Mouse (Mus musculus): ENCODE measurements around the gene Bri3. TPM values are rescaled to one million over a fixed set of nuclear protein-coding genes. Genes with fewer than 3 reads are reported as not detected.

Bri3 gene
- total RNA-seq, 2 experiments from 2014 or later, result 17.9 to 29.3 TPM

DNA sequence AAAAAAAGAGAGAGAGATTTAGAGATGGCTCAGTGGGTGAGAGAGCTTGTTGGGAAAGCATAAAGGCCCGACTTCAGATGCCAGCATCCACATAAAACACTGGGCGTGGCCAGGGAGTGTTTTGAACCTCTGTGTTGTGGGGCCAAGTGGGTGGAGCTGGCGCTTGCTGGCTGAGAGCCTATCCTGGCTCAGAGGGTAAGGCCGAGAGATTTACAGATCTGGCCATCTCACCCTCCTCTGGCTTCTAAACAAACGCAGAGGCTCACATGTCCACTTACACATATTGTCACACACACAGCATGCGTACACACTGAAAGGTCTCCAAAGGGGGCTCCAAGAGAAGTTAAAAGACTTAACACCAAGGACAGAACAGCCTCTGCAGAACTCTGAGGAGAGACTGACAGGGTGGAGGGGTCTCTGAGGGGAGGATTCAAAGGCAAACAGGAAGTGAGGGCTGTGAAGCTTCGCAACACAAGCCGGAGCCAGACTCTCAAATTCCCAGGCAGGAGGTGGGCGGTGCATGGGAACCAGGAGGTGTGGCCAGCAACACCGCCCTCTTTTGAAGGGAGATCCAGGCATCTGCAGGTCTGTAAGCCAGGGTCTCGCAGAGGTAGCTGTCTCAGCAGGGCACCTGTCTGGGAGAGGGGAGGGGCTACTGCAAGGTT is 213.5 kb downstream of the Bri3 start:
- no peak for ATAC-seq (replicated peaks; ENCODE audit: low FRiP score, low TSS enrichment, poor library complexity, severe bottlenecking)

DNA sequence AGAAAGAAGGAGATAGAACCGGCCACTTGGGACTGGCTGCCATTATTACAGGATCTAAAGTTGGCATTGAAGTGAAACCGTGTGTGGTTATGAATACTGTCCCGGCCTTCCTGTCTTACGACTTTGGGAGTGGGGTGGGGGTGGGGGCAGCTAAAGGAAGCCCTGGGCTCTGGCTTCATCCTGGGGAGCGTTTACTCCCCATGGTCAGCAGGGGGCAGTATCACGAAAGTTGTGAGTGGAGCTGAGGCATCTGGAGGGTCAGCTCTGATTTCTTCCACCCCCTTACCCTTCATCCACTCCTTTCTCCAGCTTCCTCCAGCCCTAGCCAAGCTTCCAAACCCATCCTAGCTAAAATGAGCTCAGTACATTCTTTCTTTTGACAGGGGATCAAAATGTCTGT is 222.8 kb downstream of the Bri3 start:
- no peak for ATAC-seq (replicated peaks; ENCODE audit: low FRiP score, low TSS enrichment, poor library complexity, severe bottlenecking)

DNA sequence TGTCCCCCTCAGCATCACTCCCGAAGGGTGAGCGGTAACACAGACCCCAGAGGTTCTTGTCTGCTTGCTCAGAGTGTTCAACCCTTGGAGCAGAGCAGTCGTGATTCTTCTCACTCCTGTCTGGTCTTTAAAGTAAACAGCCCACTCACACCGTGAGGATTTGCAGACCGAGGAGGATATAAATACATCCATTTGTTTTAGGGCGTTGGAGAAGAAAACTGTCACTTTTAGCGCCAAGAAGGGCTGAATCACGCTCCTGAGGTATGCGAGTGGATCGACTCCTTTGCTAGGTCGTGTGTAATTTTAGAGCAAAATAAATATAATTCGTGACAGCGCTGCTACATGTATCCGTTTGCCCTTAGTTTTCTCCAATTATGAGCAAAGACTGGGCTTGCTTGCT is 228.8 kb downstream of the Bri3 start:
- ATAC-seq (replicated peaks; ENCODE audit: low FRiP score, low TSS enrichment, poor library complexity, severe bottlenecking), result no peak

DNA sequence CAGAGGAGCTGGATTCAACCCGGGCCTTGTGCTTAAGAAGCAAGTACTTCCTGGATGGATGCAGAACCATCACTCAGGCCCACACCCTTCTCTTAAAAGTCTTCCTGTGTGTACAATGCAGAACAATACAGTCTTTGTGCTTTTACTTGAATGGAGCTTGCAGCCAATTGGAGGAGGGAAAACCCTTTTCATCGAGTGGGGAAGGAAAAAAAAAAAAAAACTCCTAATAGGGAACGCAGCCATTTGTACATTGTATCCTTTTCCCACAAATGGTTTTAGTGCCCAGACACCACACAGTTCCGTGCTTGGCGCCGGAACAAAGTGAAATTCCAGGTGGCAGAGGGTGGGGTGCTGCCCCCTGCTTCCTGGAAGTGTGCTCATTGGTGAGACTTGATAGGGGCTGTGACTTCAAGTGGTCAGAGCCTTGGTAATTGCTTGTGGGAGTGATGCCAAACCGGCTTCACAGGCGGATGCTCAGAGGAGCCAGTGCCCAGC is 235.5 kb downstream of the Bri3 start:
- no peak for ATAC-seq (replicated peaks; ENCODE audit: low FRiP score, low TSS enrichment, poor library complexity, severe bottlenecking)

DNA sequence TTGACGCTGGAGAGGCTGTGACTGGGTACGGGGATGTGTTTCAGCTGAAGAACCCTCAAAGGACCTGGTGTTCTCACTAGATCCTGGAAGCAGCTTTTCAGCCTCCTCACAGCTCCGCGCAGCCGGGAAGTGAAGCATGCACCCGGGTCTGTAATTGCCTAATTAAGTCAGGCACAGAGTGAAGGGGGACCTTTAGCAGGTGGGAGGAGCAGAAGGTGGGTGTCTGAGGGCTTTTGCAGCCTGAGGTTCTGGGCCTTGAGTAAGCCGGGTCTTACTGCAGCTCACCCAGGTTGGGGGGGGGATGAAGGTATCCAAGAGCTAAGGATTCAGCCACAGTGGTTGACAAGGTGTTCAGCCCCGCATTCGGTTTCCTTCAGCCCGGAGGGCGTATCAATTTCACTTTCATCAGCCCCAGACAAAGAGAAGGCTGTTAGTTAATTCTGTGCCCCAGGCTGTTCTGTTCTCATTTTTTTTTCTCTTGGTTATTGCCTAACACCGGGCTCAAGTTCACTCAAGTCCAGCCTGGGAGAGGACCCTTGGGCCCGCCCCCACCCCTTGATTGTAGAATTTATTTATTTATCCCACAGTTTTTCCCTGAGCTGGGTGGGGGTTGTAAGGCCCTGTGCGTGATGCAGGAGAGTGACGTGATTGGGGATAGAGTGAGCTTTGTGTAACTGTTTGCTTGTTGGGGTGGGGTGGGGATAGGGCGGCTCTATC is 239.6 kb downstream of the Bri3 start:
- no peak for ATAC-seq (replicated peaks; ENCODE audit: low FRiP score, low TSS enrichment, poor library complexity, severe bottlenecking)

DNA sequence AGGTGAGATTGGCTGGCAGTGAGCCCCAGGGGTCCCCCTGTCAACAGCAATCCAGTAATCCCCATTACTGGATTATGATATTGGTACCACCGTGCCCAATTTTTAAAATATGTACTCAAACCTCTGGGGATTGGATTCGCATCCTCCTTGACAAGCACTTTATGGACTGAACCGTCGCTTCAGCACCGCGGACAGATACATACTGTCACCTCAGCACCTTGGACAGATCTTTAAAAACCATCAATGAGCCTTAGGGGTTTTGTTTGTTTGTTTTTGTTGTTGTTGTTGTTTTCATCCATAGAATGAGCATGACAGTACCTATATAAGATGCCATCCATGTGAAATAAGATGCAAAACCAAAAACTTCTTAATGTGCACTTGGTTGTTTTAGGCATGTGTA is 247.1 kb downstream of the Bri3 start:
- ATAC-seq (replicated peaks; ENCODE audit: low FRiP score, low TSS enrichment, poor library complexity, severe bottlenecking), result no peak

Other genes with a start within 250 kb of the Bri3 start
- gene Ccz1, start 229.6 kb upstream of the Bri3 start, total RNA-seq (2014; fragmentation: Nextera tagmentation), result 72.5 and 74.1 TPM in 2 replicates
- 91.1 and 98.6 TPM in 2 replicates for gene Ccz1, start 229.6 kb upstream of the Bri3 start, total RNA-seq (2017)
- gene Ocm, start 217.8 kb upstream of the Bri3 start, total RNA-seq (2014; fragmentation: Nextera tagmentation), result not detected in 2 replicates
- not detected in 2 replicates for gene Ocm, start 217.8 kb upstream of the Bri3 start, total RNA-seq (2017)
- gene Lmtk2, start 144.0 kb upstream of the Bri3 start, total RNA-seq (2014; fragmentation: Nextera tagmentation), result 12.5 and 22.1 TPM in 2 replicates
- 9.2 and 12.2 TPM in 2 replicates for gene Lmtk2, start 144.0 kb upstream of the Bri3 start, total RNA-seq (2017)
- not detected in 2 replicates for gene Bhlha15, start 54.2 kb upstream of the Bri3 start, total RNA-seq (2014; fragmentation: Nextera tagmentation)
- gene Bhlha15, start 54.2 kb upstream of the Bri3 start, total RNA-seq (2017), result 0.05 TPM in 1 of 2 replicates, not detected in the other
- gene Tecpr1, start 20.8 kb upstream of the Bri3 start, total RNA-seq (2014; fragmentation: Nextera tagmentation), result 3.8 and 9.4 TPM in 2 replicates
- 1.7 and 5.1 TPM in 2 replicates for gene Tecpr1, start 20.8 kb upstream of the Bri3 start, total RNA-seq (2017)
- not detected in 2 replicates for gene Baiap2l1, start 113.7 kb downstream of the Bri3 start, total RNA-seq (2014; fragmentation: Nextera tagmentation)
- gene Baiap2l1, start 113.7 kb downstream of the Bri3 start, total RNA-seq (2017), result not detected in 2 replicates